Mouse (Mus musculus): Measurements from ENCODE around the gene Olfr875. TPM values are rescaled to one million over a fixed set of nuclear protein-coding genes. Genes with fewer than 3 reads are reported as not detected.
"Not testable (repeated sequence)": the region's sequence is repeated elsewhere in the genome, so short reads cannot be mapped to it uniquely, and the experiment has no call there.

Olfr875 gene
- polyA plus RNA-seq, 1 experiment from 2014 or later = not detected

DNA sequence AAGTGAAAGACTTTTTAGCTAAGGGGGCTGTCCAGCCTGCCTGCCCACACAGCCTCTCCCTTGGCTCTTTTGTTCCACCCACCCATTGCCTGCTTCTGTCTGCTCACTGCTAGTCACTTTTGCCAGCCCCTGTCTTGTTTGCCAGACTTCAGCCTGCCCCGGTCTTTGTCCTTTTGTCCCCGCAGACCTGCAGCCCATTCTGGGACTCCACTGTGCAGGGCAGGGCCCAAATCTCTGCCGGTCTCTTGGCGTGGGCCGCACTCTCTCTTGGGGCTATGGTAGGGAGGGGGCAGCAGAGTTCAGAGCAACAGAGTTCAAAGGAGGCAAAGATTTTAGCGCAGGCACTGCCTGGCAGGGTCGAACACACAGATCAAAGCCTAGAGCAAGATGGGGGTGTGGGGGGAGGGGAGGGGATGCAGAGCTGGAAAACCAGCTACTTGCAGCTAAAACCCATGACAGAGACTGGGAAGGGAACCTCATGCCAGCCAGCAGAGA, 11.2 kb downstream of the Olfr875 start:
- H3K36me3 ChIP-seq (ENCODE audit: control insufficient read depth, insufficient read depth, low read length) = no peaks in the 10 kb centered on the region
- H3K4me3 ChIP-seq (ENCODE audit: low read depth, low read length) = peak overlapping the region; percentile 22; the same call in 1 of the 2 replicates
- no peaks in the 10 kb centered on the region for H3K27me3 ChIP-seq (ENCODE audit: control insufficient read depth, insufficient read depth, low read length)
- H3K27ac ChIP-seq (ENCODE audit: low read depth, low read length) = peak overlapping the region; percentile 52; the same call in 1 of the 2 replicates
- ATAC-seq (ENCODE audit: low read depth) = peak; percentile 90
- H3K9ac ChIP-seq (replicated peaks; ENCODE audit: low read depth, low read length) = peak overlapping the region; percentile 34; the same call in 1 of the 2 replicates
- H3K4me2 ChIP-seq (ENCODE audit: low read depth, low read length) = peak overlapping the region; percentile 55
- H3K9me3 ChIP-seq (ENCODE audit: control insufficient read depth, low read length) = no peaks in the 10 kb centered on the region
- 0 out of 2 replicates have a peak, but pooled peaks cover 3% of the 10 kb centered on the region for H3K4me1 ChIP-seq (ENCODE audit: control insufficient read depth, insufficient read depth, low read length)
- 1% methylated on average over 7 of the region's 7 CpGs for WGBS

DNA sequence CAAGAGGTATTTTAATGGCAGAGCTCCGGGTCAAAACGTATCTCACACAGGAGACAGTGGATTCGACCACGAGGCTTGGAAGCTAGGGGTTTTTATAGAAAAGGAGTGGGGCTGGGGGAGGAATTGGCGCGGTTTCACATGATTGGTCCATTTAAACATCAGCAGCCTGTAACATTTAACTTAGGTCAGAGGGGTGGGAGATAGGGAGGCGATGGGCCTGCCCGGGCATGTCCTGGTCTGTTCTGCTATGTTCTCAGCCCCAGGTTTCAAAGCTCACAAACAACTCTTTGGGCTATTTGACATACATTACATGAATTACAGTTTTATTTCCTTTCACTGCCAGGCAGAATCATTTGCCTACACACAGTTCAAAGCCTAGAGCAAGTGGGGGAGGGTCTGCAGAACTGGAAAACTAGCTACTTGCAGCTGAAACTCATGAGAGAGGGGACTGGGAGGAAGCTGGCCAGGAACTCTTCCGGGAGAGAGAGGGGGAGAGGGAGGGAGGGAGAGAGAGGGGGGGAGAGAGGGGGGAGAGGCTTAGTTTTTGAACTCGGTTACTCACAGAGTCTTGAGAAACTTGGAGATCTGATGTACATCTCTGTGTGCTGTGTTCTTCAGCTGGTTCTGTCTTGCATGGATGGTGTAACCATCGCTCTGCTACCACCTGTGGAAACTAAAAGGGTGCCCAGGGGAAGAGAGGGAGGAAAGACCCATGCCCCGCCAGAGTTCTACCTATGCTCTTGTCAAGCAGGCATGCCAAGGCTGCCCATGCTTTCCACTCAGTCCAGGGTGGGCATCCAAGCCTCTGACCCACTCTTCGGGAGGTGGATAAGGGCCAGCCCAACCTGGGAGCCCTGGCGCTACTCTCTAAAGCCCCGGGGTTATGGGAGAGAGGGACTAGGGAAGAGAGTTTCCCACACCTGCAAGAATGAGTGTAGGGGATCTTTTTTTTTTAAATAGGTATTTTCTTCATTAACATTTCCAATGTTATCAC, 12.0 kb downstream of the Olfr875 start:
- H3K27ac ChIP-seq (ENCODE audit: low read depth, low read length); H3K27me3 ChIP-seq (ENCODE audit: control insufficient read depth, insufficient read depth, low read length); H3K4me2 ChIP-seq (ENCODE audit: low read depth, low read length); H3K9ac ChIP-seq (replicated peaks; ENCODE audit: low read depth, low read length); H3K9me3 ChIP-seq (ENCODE audit: control insufficient read depth, low read length); H3K4me1 ChIP-seq (ENCODE audit: control insufficient read depth, insufficient read depth, low read length); H3K36me3 ChIP-seq (ENCODE audit: control insufficient read depth, insufficient read depth, low read length): not testable (repeated sequence)
- WGBS = 50% methylated on average over 11 of the region's 15 CpGs
- peak overlapping the region; percentile 22; the same call in 1 of the 2 replicates for H3K4me3 ChIP-seq (ENCODE audit: low read depth, low read length)
- peak; percentile 63 for ATAC-seq (ENCODE audit: low read depth)

DNA sequence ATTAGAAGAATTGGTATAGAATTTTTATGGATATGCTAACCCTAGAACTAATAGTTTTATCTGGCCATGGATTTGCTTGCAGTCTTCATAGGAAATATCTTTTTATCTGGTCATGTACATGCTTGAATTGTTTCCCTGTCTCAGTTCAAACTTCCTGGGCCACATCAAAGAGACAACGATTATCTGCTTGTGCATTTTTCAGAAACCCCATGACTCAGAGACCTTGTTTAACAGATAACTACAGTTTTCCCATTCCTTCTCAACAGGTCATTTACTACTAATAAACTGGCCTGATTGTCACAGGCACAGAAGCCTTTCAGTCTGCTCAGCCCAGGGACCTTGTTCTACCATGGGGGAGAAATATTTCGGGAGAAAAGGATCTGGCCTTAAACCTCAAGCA, 14.8 kb downstream of the Olfr875 start:
- no peak overlapping the region for H3K27ac ChIP-seq (ENCODE audit: low read depth, low read length)
- 0 out of 2 replicates have a peak, but pooled peaks cover 3% of the 10 kb centered on the region for H3K4me1 ChIP-seq (ENCODE audit: control insufficient read depth, insufficient read depth, low read length)
- H3K9ac ChIP-seq (replicated peaks; ENCODE audit: low read depth, low read length) = no peak overlapping the region
- 75% methylated on average over 2 of the region's 2 CpGs for WGBS
- no peak overlapping the region for H3K4me3 ChIP-seq (ENCODE audit: low read depth, low read length)
- H3K4me2 ChIP-seq (ENCODE audit: low read depth, low read length) = no peak overlapping the region
- no peaks in the 10 kb centered on the region for H3K36me3 ChIP-seq (ENCODE audit: control insufficient read depth, insufficient read depth, low read length)
- H3K9me3 ChIP-seq (ENCODE audit: control insufficient read depth, low read length) = no peaks in the 10 kb centered on the region
- H3K27me3 ChIP-seq (ENCODE audit: control insufficient read depth, insufficient read depth, low read length) = no peaks in the 10 kb centered on the region
- ATAC-seq (ENCODE audit: low read depth) = no peak

DNA sequence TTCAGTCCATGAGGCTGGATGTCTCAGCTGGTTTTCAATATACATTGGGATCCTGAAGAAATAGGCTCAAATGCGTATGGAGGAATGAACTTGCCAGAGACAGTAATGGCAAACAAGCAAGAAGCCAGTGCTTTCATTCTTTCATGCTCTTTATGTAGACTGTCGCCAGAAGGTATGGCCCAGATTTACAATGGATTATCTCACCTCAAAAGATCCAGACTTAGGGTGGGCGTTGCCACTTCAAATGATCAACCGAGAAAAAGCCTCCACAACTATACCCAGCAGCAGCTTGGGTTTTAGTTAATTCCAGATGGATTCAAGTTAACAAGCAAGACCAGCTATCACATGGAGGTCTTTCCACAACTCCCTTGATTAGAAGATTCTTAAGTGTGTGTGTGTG, 30.4 kb downstream of the Olfr875 start:
- Histone ChIP-seq H3K4me2 (ENCODE audit: low read depth, low read length) (no peak overlapping the region), H3K27ac (ENCODE audit: low read depth, low read length) (no peak overlapping the region), H3K4me1 (ENCODE audit: control insufficient read depth, insufficient read depth, low read length) (no peaks in the 10 kb centered on the region), H3K27me3 (ENCODE audit: control insufficient read depth, insufficient read depth, low read length) (no peaks in the 10 kb centered on the region), H3K36me3 (ENCODE audit: control insufficient read depth, insufficient read depth, low read length) (no peaks in the 10 kb centered on the region), H3K9ac (replicated peaks; ENCODE audit: low read depth, low read length) (no peak overlapping the region), H3K9me3 (ENCODE audit: control insufficient read depth, low read length) (no peaks in the 10 kb centered on the region), H3K4me3 (ENCODE audit: low read depth, low read length) (no peak overlapping the region)
- WGBS = 80% methylated on average over 4 of the region's 4 CpGs
- no peak for ATAC-seq (ENCODE audit: low read depth)

DNA sequence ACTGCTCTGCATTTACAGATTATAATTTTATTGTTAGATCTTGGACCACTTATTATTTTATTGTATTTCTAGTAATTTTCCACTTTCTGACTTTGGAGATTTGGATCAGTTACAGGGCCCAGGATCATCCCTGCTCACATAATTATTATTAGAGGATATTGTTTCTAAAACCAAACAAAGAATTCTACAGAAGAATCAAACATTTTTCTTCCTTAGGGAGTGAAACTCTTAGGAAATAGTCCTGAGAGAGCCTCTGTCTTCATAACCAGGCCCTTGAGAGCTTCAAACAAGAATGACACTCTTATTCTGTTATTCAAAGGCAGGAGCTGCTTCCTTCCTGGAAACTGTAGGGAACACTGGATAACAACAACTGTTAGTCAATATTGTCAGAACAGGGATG, 31.1 kb downstream of the Olfr875 start, which contains the start of gene Olfr876:
Olfr876 (plus strand) TSS at position 301 of the 400 bp plus-strand sequence.
- Histone ChIP-seq H3K9me3 (ENCODE audit: control insufficient read depth, low read length) (no peaks in the 10 kb centered on the region), H3K36me3 (ENCODE audit: control insufficient read depth, insufficient read depth, low read length) (no peaks in the 10 kb centered on the region), H3K27ac (ENCODE audit: low read depth, low read length) (no peak within 1 kb of the TSS), H3K4me1 (ENCODE audit: control insufficient read depth, insufficient read depth, low read length) (no peaks in the 10 kb centered on the region), H3K4me2 (ENCODE audit: low read depth, low read length) (no peak within 1 kb of the TSS), H3K4me3 (ENCODE audit: low read depth, low read length) (no peak within 1 kb of the TSS), H3K27me3 (ENCODE audit: control insufficient read depth, insufficient read depth, low read length) (no peaks in the 10 kb centered on the region), H3K9ac (replicated peaks; ENCODE audit: low read depth, low read length) (no peak within 1 kb of the TSS)
- no peak for ATAC-seq (ENCODE audit: low read depth)

DNA sequence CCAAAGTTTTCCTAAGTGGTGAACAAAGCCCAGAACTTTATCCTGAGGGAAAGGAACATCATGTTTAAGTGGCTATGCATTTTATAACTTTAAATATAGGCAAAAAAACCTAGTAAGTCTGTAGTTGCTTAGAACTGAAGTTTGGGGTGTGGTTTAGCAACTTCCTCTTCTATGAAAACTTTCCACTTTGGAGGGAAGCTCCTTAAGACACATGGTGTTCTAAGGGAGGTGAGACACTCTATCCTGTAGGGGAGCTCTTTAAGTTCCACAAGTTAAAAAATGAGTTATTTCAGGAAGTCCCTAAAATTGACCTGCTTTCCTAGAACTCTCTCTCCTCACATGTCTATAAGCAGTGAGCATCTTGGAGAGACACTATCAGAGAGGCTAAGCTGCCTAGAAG, 35.6 kb downstream of the Olfr875 start:
- Histone ChIP-seq H3K27ac (ENCODE audit: low read depth, low read length) (no peak overlapping the region), H3K36me3 (ENCODE audit: control insufficient read depth, insufficient read depth, low read length) (no peaks in the 10 kb centered on the region), H3K9ac (replicated peaks; ENCODE audit: low read depth, low read length) (no peak overlapping the region), H3K27me3 (ENCODE audit: control insufficient read depth, insufficient read depth, low read length) (no peaks in the 10 kb centered on the region), H3K4me2 (ENCODE audit: low read depth, low read length) (no peak overlapping the region), H3K4me3 (ENCODE audit: low read depth, low read length) (no peak overlapping the region), H3K4me1 (ENCODE audit: control insufficient read depth, insufficient read depth, low read length) (no peaks in the 10 kb centered on the region), H3K9me3 (ENCODE audit: control insufficient read depth, low read length) (no peaks in the 10 kb centered on the region)
- ATAC-seq (ENCODE audit: low read depth) = no peak

DNA sequence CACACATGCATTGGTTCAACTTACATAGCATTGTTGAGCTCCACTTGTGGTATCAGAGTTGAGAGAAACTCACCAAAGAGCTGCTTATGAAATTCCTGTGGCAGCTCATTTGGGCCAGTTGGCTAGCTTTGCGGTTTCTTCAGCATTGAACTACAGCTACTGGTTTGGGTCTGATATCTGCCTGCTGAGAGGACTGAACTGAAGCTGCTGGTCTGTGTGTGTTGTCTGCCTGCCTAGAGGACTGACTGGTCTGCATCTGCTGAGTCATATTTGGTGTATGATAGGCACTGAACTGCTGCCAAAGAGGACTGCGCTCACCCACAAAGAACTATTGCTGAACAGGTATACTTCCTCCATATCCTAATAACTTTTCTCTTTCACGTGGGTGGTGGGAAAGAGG, 36.8 kb downstream of the Olfr875 start:
- Histone ChIP-seq H3K9ac (replicated peaks; ENCODE audit: low read depth, low read length) (no peak overlapping the region), H3K4me3 (ENCODE audit: low read depth, low read length) (no peak overlapping the region), H3K9me3 (ENCODE audit: control insufficient read depth, low read length) (no peaks in the 10 kb centered on the region), H3K27me3 (ENCODE audit: control insufficient read depth, insufficient read depth, low read length) (no peaks in the 10 kb centered on the region), H3K4me1 (ENCODE audit: control insufficient read depth, insufficient read depth, low read length) (no peaks in the 10 kb centered on the region), H3K27ac (ENCODE audit: low read depth, low read length) (no peak overlapping the region), H3K4me2 (ENCODE audit: low read depth, low read length) (no peak overlapping the region), H3K36me3 (ENCODE audit: control insufficient read depth, insufficient read depth, low read length) (no peaks in the 10 kb centered on the region)
- WGBS = 93% methylated on average over 3 of the region's 3 CpGs
- ATAC-seq (ENCODE audit: low read depth) = no peak

DNA sequence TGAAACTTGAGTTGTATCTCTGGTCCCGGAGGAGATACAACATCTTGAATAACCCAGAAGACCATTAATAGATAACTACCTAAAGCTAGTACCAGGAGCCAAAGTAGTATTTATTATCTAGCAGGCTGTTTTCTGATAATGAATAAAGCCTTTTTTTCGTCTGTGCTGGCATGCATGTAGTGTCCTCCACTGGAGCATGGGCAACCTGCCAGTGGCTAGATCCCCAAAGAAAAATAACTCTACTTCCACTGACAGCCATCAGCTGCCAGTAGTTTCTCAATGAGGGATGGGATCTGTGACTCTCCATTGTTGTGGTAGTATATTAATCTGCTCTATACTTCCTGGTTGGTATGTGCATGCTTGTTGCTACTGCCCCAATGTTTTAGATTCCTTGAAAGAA, 37.3 kb downstream of the Olfr875 start:
- no peaks in the 10 kb centered on the region for H3K36me3 ChIP-seq (ENCODE audit: control insufficient read depth, insufficient read depth, low read length)
- H3K9ac ChIP-seq (replicated peaks; ENCODE audit: low read depth, low read length) = no peak overlapping the region
- 63% methylated on average over 2 of the region's 2 CpGs for WGBS
- no peak; the same call in 1 of the 2 replicates for ATAC-seq (ENCODE audit: low read depth)
- H3K4me2 ChIP-seq (ENCODE audit: low read depth, low read length) = no peak overlapping the region
- H3K4me1 ChIP-seq (ENCODE audit: control insufficient read depth, insufficient read depth, low read length) = no peaks in the 10 kb centered on the region
- no peak overlapping the region for H3K27ac ChIP-seq (ENCODE audit: low read depth, low read length)
- H3K4me3 ChIP-seq (ENCODE audit: low read depth, low read length) = no peak overlapping the region
- no peaks in the 10 kb centered on the region for H3K9me3 ChIP-seq (ENCODE audit: control insufficient read depth, low read length)
- no peaks in the 10 kb centered on the region for H3K27me3 ChIP-seq (ENCODE audit: control insufficient read depth, insufficient read depth, low read length)

DNA sequence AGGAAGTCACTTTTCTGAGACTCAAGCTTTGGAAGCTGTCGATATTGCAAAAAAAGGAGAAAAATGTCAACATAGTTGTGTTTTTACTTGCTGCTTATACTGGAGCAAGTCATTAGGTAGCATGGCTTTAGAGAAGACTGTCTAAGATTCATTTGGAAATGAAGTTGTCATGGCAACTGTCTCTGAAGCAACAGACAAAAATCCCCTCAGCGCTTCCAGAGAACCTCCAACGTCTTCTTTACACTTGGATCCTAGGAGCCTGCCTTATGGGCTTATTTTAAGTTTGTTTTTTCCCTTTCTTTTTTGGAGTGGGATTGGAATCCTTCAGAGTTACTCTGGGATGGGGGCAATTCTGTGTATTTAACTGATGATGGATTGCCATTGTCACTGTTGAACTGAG, 43.0 kb downstream of the Olfr875 start:
- Histone ChIP-seq H3K9me3 (ENCODE audit: control insufficient read depth, low read length) (no peaks in the 10 kb centered on the region), H3K4me3 (ENCODE audit: low read depth, low read length) (no peak overlapping the region), H3K4me1 (ENCODE audit: control insufficient read depth, insufficient read depth, low read length) (no peaks in the 10 kb centered on the region), H3K4me2 (ENCODE audit: low read depth, low read length) (no peak overlapping the region), H3K36me3 (ENCODE audit: control insufficient read depth, insufficient read depth, low read length) (no peaks in the 10 kb centered on the region), H3K9ac (replicated peaks; ENCODE audit: low read depth, low read length) (no peak overlapping the region), H3K27me3 (ENCODE audit: control insufficient read depth, insufficient read depth, low read length) (no peaks in the 10 kb centered on the region), H3K27ac (ENCODE audit: low read depth, low read length) (no peak overlapping the region)
- 60% methylated on average over 3 of the region's 3 CpGs for WGBS
- no peak for ATAC-seq (ENCODE audit: low read depth)
